9 mouse cellular contexts compared by ENCODE assay signal in the genomic region with DNA sequence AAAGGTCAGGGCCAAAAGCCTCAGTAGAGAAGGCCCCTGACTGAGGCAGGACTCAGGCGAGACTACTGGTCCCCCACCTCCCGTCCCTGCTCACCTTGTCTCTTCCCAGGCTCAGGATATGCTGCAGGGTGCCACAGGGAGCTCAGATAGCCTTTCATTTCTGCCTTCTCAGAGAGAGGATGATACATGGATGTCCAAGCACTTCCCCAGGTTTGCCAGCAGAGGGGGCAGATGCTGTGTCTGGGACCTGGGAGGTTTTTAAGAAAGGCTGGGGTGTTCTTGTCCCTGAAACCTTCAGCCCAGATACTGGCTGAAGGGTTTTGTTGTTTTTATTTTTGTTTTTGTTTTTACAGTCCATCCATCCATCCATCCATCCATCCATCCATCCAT. TPM values are rescaled to one million over a fixed set of nuclear protein-coding genes. Genes with fewer than 3 reads are reported as not detected.
DNase-seq lines count a peak whose midpoint lies in the region; ATAC-seq and TF ChIP-seq lines count a peak whose summit lies in the region.
"Had no signal": no experiment of that assay in that cellular context is flagged by ENCODE, and none has a peak within 500 bp of the region (broad histone marks: within the 10 kb centered on the region; RNA-seq: fewer than 3 reads in every experiment).

No protein-coding gene starts in this region.

- TF ChIP-seq CTCF in midbrain, postnatal 0 days (IDR thresholded peaks at IDR 0.05) = peak; percentile 91

- no peak for ATAC-seq in limb, embryonic 11.5 days (ENCODE audit: insufficient number of reproducible peaks, low FRiP score, low TSS enrichment, low read depth)
- no peak; the same call in 1 of the 2 replicates for ATAC-seq in hindbrain, embryonic 14.5 days (ENCODE audit: low FRiP score)
- peak; percentile 60; the same call in 1 of the 2 replicates for ATAC-seq in midbrain, postnatal 0 days (ENCODE audit: low FRiP score)
- no peak for ATAC-seq in activated CD4-positive, CD25-positive, alpha-beta regulatory T cell, adult 4 months

- peak; percentile 38 for DNase-seq in limb, embryonic 11.5 days (ENCODE audit: low spot score)
- no peak for DNase-seq in limb, embryonic 10.5 days (ENCODE audit: low spot score)
- peak; percentile 87 for DNase-seq in NIH3T3 (ENCODE audit: low read depth)
- DNase-seq in cerebellum, adult 18-20 months = peak; percentile 77 to 85
- DNase-seq in hindbrain, embryonic 14.5 days (ENCODE audit: low spot score) = peak; percentile 76
- DNase-seq in midbrain, postnatal 0 days (ENCODE audit: low spot score) = peak; percentile 66
- DNase-seq in c-Kit-positive CD71-positive TER-119-positive erythroid progenitor cells, embryonic 14.5 days (ENCODE audit: low spot score) = no peak
- DNase-seq: liver, embryonic 13.5 days had no signal

- no peak overlapping the region for H3K4me2 ChIP-seq in limb, embryonic 11.5 days (ENCODE audit: low read depth, severe bottlenecking)
- H3K4me2 ChIP-seq in hindbrain, embryonic 14.5 days (replicated peaks) = no peak overlapping the region
- no peak overlapping the region for H3K4me2 ChIP-seq in midbrain, postnatal 0 days (ENCODE audit: low read depth, low read length, poor library complexity, severe bottlenecking)
- H3K4me2 ChIP-seq: liver, embryonic 13.5 days had no signal

- H3K36me3 ChIP-seq in limb, embryonic 11.5 days (ENCODE audit: control insufficient read depth, insufficient read depth, low read length) = no peaks in the 10 kb centered on the region
- no peaks in the 10 kb centered on the region for H3K36me3 ChIP-seq in limb, embryonic 10.5 days
- no peaks in the 10 kb centered on the region for H3K36me3 ChIP-seq in hindbrain, embryonic 14.5 days (replicated peaks; ENCODE audit: control insufficient read depth, insufficient read depth)
- H3K36me3 ChIP-seq in midbrain, postnatal 0 days (ENCODE audit: insufficient read depth, low read length) = no peaks in the 10 kb centered on the region
- H3K36me3 ChIP-seq: liver, embryonic 13.5 days had no signal

- no peak overlapping the region for H3K9ac ChIP-seq in limb, embryonic 11.5 days (ENCODE audit: low read length)
- no peak overlapping the region for H3K9ac ChIP-seq in hindbrain, embryonic 14.5 days
- H3K9ac ChIP-seq in midbrain, postnatal 0 days (replicated peaks; ENCODE audit: low read length, poor library complexity, severe bottlenecking) = no peak overlapping the region
- H3K9ac ChIP-seq: liver, embryonic 13.5 days had no signal

- H3K4me1 ChIP-seq in limb, embryonic 11.5 days (ENCODE audit: control insufficient read depth, insufficient read depth, low read length) = no peaks in the 10 kb centered on the region
- H3K4me1 ChIP-seq in limb, embryonic 10.5 days = no peaks in the 10 kb centered on the region
- no peaks in the 10 kb centered on the region for H3K4me1 ChIP-seq in hindbrain, embryonic 14.5 days (replicated peaks; ENCODE audit: control insufficient read depth, insufficient read depth, low read length)
- H3K4me1 ChIP-seq in midbrain, postnatal 0 days (ENCODE audit: insufficient read depth, low read length) = no peaks in the 10 kb centered on the region
- H3K4me1 ChIP-seq: liver, embryonic 13.5 days had no signal

- WGBS in limb, embryonic 11.5 days = 25% methylated on average over 2 of the region's 2 CpGs
- 27% methylated on average over 2 of the region's 2 CpGs for WGBS in limb, embryonic 10.5 days
- 18% methylated on average over 2 of the region's 2 CpGs for WGBS in hindbrain, embryonic 14.5 days
- WGBS in midbrain, postnatal 0 days = 21% methylated on average over 2 of the region's 2 CpGs

- H3K4me3 ChIP-seq in limb, embryonic 11.5 days (ENCODE audit: low read depth, low read length) = no peak overlapping the region
- H3K4me3 ChIP-seq in limb, embryonic 10.5 days = no peak overlapping the region
- no peak overlapping the region for H3K4me3 ChIP-seq in hindbrain, embryonic 14.5 days (replicated peaks; ENCODE audit: low read length)
- H3K4me3 ChIP-seq in midbrain, postnatal 0 days (ENCODE audit: low read depth, low read length) = no peak overlapping the region
- H3K4me3 ChIP-seq: liver, embryonic 13.5 days had no signal

- no peaks in the 10 kb centered on the region for H3K9me3 ChIP-seq in limb, embryonic 11.5 days (ENCODE audit: control insufficient read depth, low read length)
- H3K9me3 ChIP-seq in limb, embryonic 10.5 days (replicated peaks) = no peaks in the 10 kb centered on the region
- H3K9me3 ChIP-seq in hindbrain, embryonic 14.5 days (ENCODE audit: control insufficient read depth, low read length) = no peaks in the 10 kb centered on the region
- no peaks in the 10 kb centered on the region for H3K9me3 ChIP-seq in midbrain, postnatal 0 days (ENCODE audit: low read length)
- H3K9me3 ChIP-seq: liver, embryonic 13.5 days had no signal

- no peak overlapping the region for H3K27ac ChIP-seq in limb, embryonic 11.5 days (replicated peaks; ENCODE audit: low read depth, low read length)
- H3K27ac ChIP-seq in limb, embryonic 10.5 days = no peak overlapping the region
- H3K27ac ChIP-seq in hindbrain, embryonic 14.5 days = no peak overlapping the region
- no peak overlapping the region for H3K27ac ChIP-seq in midbrain, postnatal 0 days (ENCODE audit: low read depth, low read length)
- H3K27ac ChIP-seq: liver, embryonic 13.5 days had no signal

- no peaks in the 10 kb centered on the region for H3K27me3 ChIP-seq in limb, embryonic 11.5 days (ENCODE audit: control insufficient read depth, insufficient read depth, low read length)
- no peaks in the 10 kb centered on the region for H3K27me3 ChIP-seq in limb, embryonic 10.5 days (ENCODE audit: low read depth, poor library complexity, severe bottlenecking)
- H3K27me3 ChIP-seq in hindbrain, embryonic 14.5 days (ENCODE audit: control insufficient read depth, insufficient read depth, low read length) = no peaks in the 10 kb centered on the region
- no peaks in the 10 kb centered on the region for H3K27me3 ChIP-seq in midbrain, postnatal 0 days (ENCODE audit: insufficient read depth, low read length)
- H3K27me3 ChIP-seq: liver, embryonic 13.5 days had no signal

RNA-seq across cellular contexts. Expression of gene Sfrp5, which starts 15.3 kb away (rescaled TPM):
- 0.13 and 0.25 TPM in 2 replicates for polyA plus RNA-seq in limb, embryonic 11.5 days (2014; fragmentation: Nextera tagmentation; extraction: Ambion mirVana)
- polyA plus RNA-seq in limb, embryonic 10.5 days (2016; fragmentation: Nextera tagmentation; extraction: Ambion mirVana) = 0.21 and 2.4 TPM in 2 replicates
- 2.8 and 2.9 TPM in 2 replicates for polyA plus RNA-seq in hindbrain, embryonic 14.5 days (2014; fragmentation: Nextera tagmentation; extraction: Ambion mirVana)
- 1.6 and 3.8 TPM in 2 replicates for total RNA-seq in midbrain, postnatal 0 days (2014; rRNA removed)
- 2.7 and 2.8 TPM in 2 replicates for polyA plus RNA-seq in midbrain, postnatal 0 days (2015; fragmentation: Nextera tagmentation; extraction: Ambion mirVana)
- polyA plus RNA-seq in activated CD4-positive, CD25-positive, alpha-beta regulatory T cell, adult 4 months (2017; shearing (Covaris generic)) = not detected

RNA-seq across cellular contexts. Expression of gene Golga7b, which starts 30.0 kb away (rescaled TPM):
- not detected in 2 replicates for polyA plus RNA-seq in limb, embryonic 11.5 days (2014; fragmentation: Nextera tagmentation; extraction: Ambion mirVana)
- not detected in 2 replicates for polyA plus RNA-seq in limb, embryonic 10.5 days (2016; fragmentation: Nextera tagmentation; extraction: Ambion mirVana)
- polyA plus RNA-seq in hindbrain, embryonic 14.5 days (2014; fragmentation: Nextera tagmentation; extraction: Ambion mirVana) = 44.1 and 46.8 TPM in 2 replicates
- 92.0 and 92.8 TPM in 2 replicates for total RNA-seq in midbrain, postnatal 0 days (2014; rRNA removed)
- polyA plus RNA-seq in midbrain, postnatal 0 days (2015; fragmentation: Nextera tagmentation; extraction: Ambion mirVana) = 68.9 and 70.3 TPM in 2 replicates
- polyA plus RNA-seq in activated CD4-positive, CD25-positive, alpha-beta regulatory T cell, adult 4 months (2017; shearing (Covaris generic)) = not detected

RNA-seq across cellular contexts. Expression of gene Zfyve27, which starts 53.6 kb away (rescaled TPM):
- 11.7 and 12.6 TPM in 2 replicates for polyA plus RNA-seq in limb, embryonic 11.5 days (2014; fragmentation: Nextera tagmentation; extraction: Ambion mirVana)
- 27.6 and 30.8 TPM in 2 replicates for polyA plus RNA-seq in limb, embryonic 10.5 days (2016; fragmentation: Nextera tagmentation; extraction: Ambion mirVana)
- 35.1 and 35.7 TPM in 2 replicates for polyA plus RNA-seq in hindbrain, embryonic 14.5 days (2014; fragmentation: Nextera tagmentation; extraction: Ambion mirVana)
- total RNA-seq in midbrain, postnatal 0 days (2014; rRNA removed) = 71.8 and 83.9 TPM in 2 replicates
- polyA plus RNA-seq in midbrain, postnatal 0 days (2015; fragmentation: Nextera tagmentation; extraction: Ambion mirVana) = 48.8 and 50.6 TPM in 2 replicates
- 10 to 100 TPM; 13.9 to 15.2 TPM for polyA plus RNA-seq in activated CD4-positive, CD25-positive, alpha-beta regulatory T cell, adult 4 months (2017; shearing (Covaris generic))

Comparison
In these comparisons a context has a peak if more than half of its experiments do, and no peak if none do; other contexts are left out.
1. DNase-seq: peak in limb, embryonic 11.5 days (single experiment), NIH3T3 (single experiment), cerebellum, adult 18-20 months (2 of 2), hindbrain, embryonic 14.5 days (single experiment) and midbrain, postnatal 0 days (single experiment); none in limb, embryonic 10.5 days (single experiment) and c-Kit-positive CD71-positive TER-119-positive erythroid progenitor cells, embryonic 14.5 days (single experiment).
2. RNA of gene Golga7b, which starts 30.0 kb away (polyA plus RNA-seq): 68.9 to 70.3 TPM in midbrain, postnatal 0 days and 44.1 to 46.8 TPM in hindbrain, embryonic 14.5 days; not detected in limb, embryonic 11.5 days, not detected in limb, embryonic 10.5 days and not detected in activated CD4-positive, CD25-positive, alpha-beta regulatory T cell, adult 4 months; every median in the first group is over 10 times any median in the second.